Mouse (Mus musculus): ENCODE results near the gene Usp1. TPM values are rescaled to one million over a fixed set of nuclear protein-coding genes. Genes with fewer than 3 reads are reported as not detected.

Usp1 gene
- polyA plus RNA-seq, 1 experiment from 2014 or later: 25.7 TPM

Other genes starting within 250 kb of the Usp1 start
- gene L1td1, start 197.1 kb upstream of the Usp1 start, polyA plus RNA-seq (2015; fragmentation: Nextera tagmentation; extraction: Ambion mirVana): 0.05 TPM in 1 of 2 replicates, not detected in the other
- gene Kank4, start 106.3 kb upstream of the Usp1 start, polyA plus RNA-seq (2015; fragmentation: Nextera tagmentation; extraction: Ambion mirVana): 0.40 and 0.58 TPM in 2 replicates
- not detected in 2 replicates for gene I0C0044D17Rik, start 100.0 kb upstream of the Usp1 start, polyA plus RNA-seq (2015; fragmentation: Nextera tagmentation; extraction: Ambion mirVana)
- gene Angptl3, start 107.1 kb downstream of the Usp1 start, polyA plus RNA-seq (2015; fragmentation: Nextera tagmentation; extraction: Ambion mirVana): 1.8 and 2.1 TPM in 2 replicates
- gene Dock7, start 197.1 kb downstream of the Usp1 start, polyA plus RNA-seq (2015; fragmentation: Nextera tagmentation; extraction: Ambion mirVana): 71.1 and 71.7 TPM in 2 replicates

Data from midbrain, embryonic 15.5 days (tissue).